Mouse (Mus musculus): Measurements from ENCODE around the gene Bcdin3d.
"Not testable (repeated sequence)": the region's sequence is repeated elsewhere in the genome, so short reads cannot be mapped to it uniquely, and the experiment has no call there.

Gene Bcdin3d

GRCm38 (mm10) chr15:99472972-99473371 lies 1.6 kb downstream of the Bcdin3d start:
- no peak for DNase-seq (ENCODE audit: low spot score)

GRCm38 (mm10) chr15:99471677-99472063 lies 2.9 kb downstream of the Bcdin3d start:
- no peak for DNase-seq (ENCODE audit: low spot score)

- peak; percentile 54 for DNase-seq (ENCODE audit: low spot score)
Measured at GRCm38 (mm10) chr15:99470971-99471676, 3.4 kb downstream of the Bcdin3d start.

GRCm38 (mm10) chr15:99470224-99470761 lies 4.2 kb downstream of the Bcdin3d start:
- DNase-seq (ENCODE audit: low spot score): no peak

- no peak for DNase-seq (ENCODE audit: low spot score)
Measured at GRCm38 (mm10) chr15:99469736-99470135, 4.8 kb downstream of the Bcdin3d start.

GRCm38 (mm10) chr15:99469067-99469466 lies 5.5 kb downstream of the Bcdin3d start:
- DNase-seq (ENCODE audit: low spot score): peak; percentile 85

- DNase-seq (ENCODE audit: low spot score): peak; percentile 67
Measured at GRCm38 (mm10) chr15:99463194-99463593, 11.3 kb downstream of the Bcdin3d start.

- peak; percentile 94 for DNase-seq (ENCODE audit: low spot score)
Measured at GRCm38 (mm10) chr15:99457606-99458401, 16.7 kb downstream of the Bcdin3d start, which contains the start of gene Nckap5l. Gene Nckap5l, minus strand, starts transcription at chr15:99457748.

GRCm38 (mm10) chr15:99456963-99457605 lies 17.4 kb downstream of the Bcdin3d start:
- DNase-seq (ENCODE audit: low spot score): peak; percentile 59

- DNase-seq (ENCODE audit: low spot score): no peak
Measured at GRCm38 (mm10) chr15:99456338-99456962, 18.1 kb downstream of the Bcdin3d start.

GRCm38 (mm10) chr15:99455415-99455814 lies 19.1 kb downstream of the Bcdin3d start:
- DNase-seq (ENCODE audit: low spot score): no peak

GRCm38 (mm10) chr15:99454585-99455279 lies 19.8 kb downstream of the Bcdin3d start:
- DNase-seq (ENCODE audit: low spot score): no peak

GRCm38 (mm10) chr15:99453153-99453900 lies 21.2 kb downstream of the Bcdin3d start:
- DNase-seq (ENCODE audit: low spot score): peak; percentile 52

GRCm38 (mm10) chr15:99449751-99450280 lies 24.7 kb downstream of the Bcdin3d start:
- DNase-seq (ENCODE audit: low spot score): no peak

- peak; percentile 37 for DNase-seq (ENCODE audit: low spot score)
Measured at GRCm38 (mm10) chr15:99449131-99449750, 25.3 kb downstream of the Bcdin3d start.

- not testable (repeated sequence) for DNase-seq (ENCODE audit: low spot score)
Measured at GRCm38 (mm10) chr15:99446136-99446535, 28.4 kb downstream of the Bcdin3d start.

GRCm38 (mm10) chr15:99445567-99445966 lies 29.0 kb downstream of the Bcdin3d start:
- no peak for DNase-seq (ENCODE audit: low spot score)

GRCm38 (mm10) chr15:99442358-99442757 lies 32.2 kb downstream of the Bcdin3d start:
- DNase-seq (ENCODE audit: low spot score): no peak

- DNase-seq (ENCODE audit: low spot score): no peak
Measured at GRCm38 (mm10) chr15:99440816-99441457, 33.6 kb downstream of the Bcdin3d start.

Data from lung, postnatal 25 days (tissue).